Mouse (Mus musculus): Measurements from ENCODE around the gene Fsd2. TPM values are rescaled to one million over a fixed set of nuclear protein-coding genes. Genes with fewer than 3 reads are reported as not detected.

Gene Fsd2
- polyA plus RNA-seq, 1 experiment, result 0.43 TPM

DNA sequence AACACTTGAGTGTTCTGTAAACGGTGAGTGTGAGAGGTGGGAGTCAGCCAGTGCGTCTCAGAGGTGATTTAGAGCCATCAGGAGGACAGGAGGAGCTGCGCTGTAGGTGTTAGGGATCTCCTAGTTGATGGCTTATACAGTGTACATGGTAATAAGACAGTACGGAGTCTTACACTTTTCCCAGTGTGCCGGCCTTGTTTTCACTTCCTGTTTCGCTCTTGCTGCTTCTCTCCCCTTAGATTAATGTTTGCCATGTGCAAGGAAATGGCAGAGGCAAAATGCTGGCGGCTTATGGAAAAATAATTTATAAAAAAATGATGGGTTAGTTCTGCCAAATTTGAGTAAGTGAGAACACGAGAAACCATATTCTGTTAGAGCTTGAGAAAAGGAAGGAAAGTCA is 37.8 kb downstream of the Fsd2 start:
- Histone ChIP-seq H3K27me3 (ENCODE audit: control insufficient read depth, insufficient read depth, low read length) (no peaks in the 10 kb centered on the region), H3K36me3 (ENCODE audit: control insufficient read depth, insufficient read depth, low read length) (no peaks in the 10 kb centered on the region), H3K27ac (ENCODE audit: control insufficient read depth, insufficient read depth, low read depth, low read length) (no peak overlapping the region), H3K4me1 (ENCODE audit: control insufficient read depth, insufficient read depth, low read length) (no peaks in the 10 kb centered on the region; the same call in 1 of the 2 replicates), H3K4me3 (ENCODE audit: control insufficient read depth, low read depth, low read length) (no peak overlapping the region)
- TF ChIP-seq POLR2A (IDR thresholded peaks at IDR 0.05; ENCODE audit: control insufficient read depth, low read depth, low read length) (no peak), CTCF (IDR thresholded peaks at IDR 0.05; ENCODE audit: control insufficient read depth, insufficient read depth, insufficient replicate concordance, low read depth, low read length) (no peak)

DNA sequence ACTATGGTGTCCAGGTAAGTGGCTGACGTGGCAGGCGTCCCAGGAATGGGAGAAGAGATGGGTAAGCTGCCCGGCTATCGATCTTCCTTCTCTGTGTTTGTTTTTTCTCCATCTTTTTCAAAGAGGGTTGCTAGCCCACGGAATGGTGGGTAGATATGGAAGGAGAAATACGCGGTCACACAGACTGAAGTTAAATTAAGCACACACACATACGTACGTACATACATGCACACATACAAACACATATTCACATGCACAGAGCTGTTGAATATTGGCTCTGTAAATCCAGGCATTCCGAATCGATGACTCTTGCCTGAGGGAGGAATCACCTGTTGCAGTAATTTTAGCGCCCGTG is 43.1 kb downstream of the Fsd2 start:
- Histone ChIP-seq H3K27me3 (ENCODE audit: control insufficient read depth, insufficient read depth, low read length) (no peaks in the 10 kb centered on the region), H3K4me3 (ENCODE audit: control insufficient read depth, low read depth, low read length) (peak overlapping the region; percentile 95), H3K27ac (ENCODE audit: control insufficient read depth, insufficient read depth, low read depth, low read length) (peak overlapping the region; percentile 82), H3K36me3 (ENCODE audit: control insufficient read depth, insufficient read depth, low read length) (no peaks in the 10 kb centered on the region), H3K4me1 (ENCODE audit: control insufficient read depth, insufficient read depth, low read length) (no peaks in the 10 kb centered on the region; the same call in 1 of the 2 replicates)
- TF ChIP-seq CTCF (IDR thresholded peaks at IDR 0.05; ENCODE audit: control insufficient read depth, insufficient read depth, insufficient replicate concordance, low read depth, low read length) (no peak), POLR2A (IDR thresholded peaks at IDR 0.05; ENCODE audit: control insufficient read depth, low read depth, low read length) (no peak)

DNA sequence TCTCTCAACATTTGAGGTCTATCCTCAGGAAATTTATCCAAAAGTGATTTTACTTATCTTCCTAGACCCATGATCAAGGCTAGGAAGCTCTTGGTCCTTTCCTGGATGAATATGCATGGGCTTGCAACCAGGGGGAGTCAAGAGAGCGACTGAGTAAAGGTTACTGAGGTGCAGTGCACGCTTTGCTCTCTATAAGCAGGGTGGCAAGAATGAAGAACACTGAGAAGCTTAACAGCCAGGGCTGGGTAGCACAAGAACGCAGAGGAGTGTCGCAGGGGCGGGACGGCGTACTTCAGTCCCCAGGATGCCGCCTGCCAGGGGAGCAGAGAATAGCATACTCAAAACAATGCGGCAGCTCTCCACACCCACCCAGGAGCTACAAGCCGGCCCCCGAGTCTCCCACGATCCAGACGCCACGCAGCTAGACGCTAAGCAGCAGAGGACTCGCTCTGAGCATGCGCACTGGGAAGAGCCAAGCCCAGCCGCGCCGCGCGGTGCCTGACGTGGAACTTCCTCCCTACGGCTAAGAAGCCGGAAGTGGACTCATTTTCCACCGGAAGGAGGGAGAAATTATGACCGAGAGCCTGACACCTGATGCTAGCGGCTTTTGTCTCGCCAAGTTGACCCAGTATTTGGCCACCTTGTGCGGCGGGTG is 43.6 kb downstream of the Fsd2 start:
- H3K36me3 ChIP-seq (ENCODE audit: control insufficient read depth, insufficient read depth, low read length), result no peaks in the 10 kb centered on the region
- H3K27ac ChIP-seq (ENCODE audit: control insufficient read depth, insufficient read depth, low read depth, low read length), result peak overlapping the region; percentile 87
- no peaks in the 10 kb centered on the region for H3K27me3 ChIP-seq (ENCODE audit: control insufficient read depth, insufficient read depth, low read length)
- TF ChIP-seq POLR2A (IDR thresholded peaks at IDR 0.05; ENCODE audit: control insufficient read depth, low read depth, low read length) (peak; percentile 91), CTCF (IDR thresholded peaks at IDR 0.05; ENCODE audit: control insufficient read depth, insufficient read depth, insufficient replicate concordance, low read depth, low read length) (no peak)
- H3K4me1 ChIP-seq (ENCODE audit: control insufficient read depth, insufficient read depth, low read length), result no peaks in the 10 kb centered on the region; the same call in 1 of the 2 replicates
- H3K4me3 ChIP-seq (ENCODE audit: control insufficient read depth, low read depth, low read length), result peak overlapping the region; percentile 95

DNA sequence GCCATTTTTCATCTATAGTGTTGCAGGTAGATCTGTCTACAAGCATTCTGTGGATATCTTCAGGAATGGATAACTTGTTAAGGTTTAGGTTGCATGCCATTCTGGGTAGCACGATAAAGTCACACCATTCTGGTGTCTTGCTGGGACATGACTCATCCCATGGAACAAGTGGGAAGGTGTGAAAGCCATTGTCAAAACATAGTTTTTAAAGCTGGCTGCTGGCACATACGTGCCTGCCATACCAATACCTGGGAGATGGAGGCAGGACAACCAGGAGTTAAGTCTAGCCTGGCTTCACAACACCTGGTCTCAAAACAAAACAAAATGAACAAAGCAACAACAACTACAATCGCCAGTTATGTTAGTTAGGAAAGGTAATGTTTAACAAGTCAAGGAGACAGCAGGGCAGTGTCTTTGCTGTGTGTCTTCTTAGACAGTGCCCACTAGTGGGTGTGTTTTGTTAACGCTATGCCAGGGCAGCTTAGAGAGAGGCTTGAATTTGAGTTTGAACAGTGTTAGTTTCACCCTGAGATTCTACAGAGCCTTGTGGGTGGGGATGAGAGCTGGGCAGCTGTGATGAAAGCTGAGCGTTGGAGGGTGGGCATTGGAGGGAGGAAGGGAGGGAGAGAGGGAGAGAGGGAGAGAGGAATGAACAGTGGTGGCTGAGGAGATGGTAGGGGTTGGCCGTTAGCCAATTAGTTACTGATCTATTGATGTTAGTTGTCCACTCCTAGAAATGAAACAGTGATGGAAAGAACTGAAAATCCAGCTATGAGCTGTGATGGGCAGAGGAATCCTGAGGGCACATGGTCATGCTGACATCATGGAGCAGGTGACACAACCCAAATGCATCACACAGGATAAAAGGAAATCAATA is 50.4 kb downstream of the Fsd2 start:
- Histone ChIP-seq H3K27ac (ENCODE audit: control insufficient read depth, insufficient read depth, low read depth, low read length) (no peak overlapping the region), H3K27me3 (ENCODE audit: control insufficient read depth, insufficient read depth, low read length) (no peaks in the 10 kb centered on the region)
- TF ChIP-seq POLR2A (IDR thresholded peaks at IDR 0.05; ENCODE audit: control insufficient read depth, low read depth, low read length), result no peak
- TF ChIP-seq CTCF (IDR thresholded peaks at IDR 0.05; ENCODE audit: control insufficient read depth, insufficient read depth, insufficient replicate concordance, low read depth, low read length), result no peak

DNA sequence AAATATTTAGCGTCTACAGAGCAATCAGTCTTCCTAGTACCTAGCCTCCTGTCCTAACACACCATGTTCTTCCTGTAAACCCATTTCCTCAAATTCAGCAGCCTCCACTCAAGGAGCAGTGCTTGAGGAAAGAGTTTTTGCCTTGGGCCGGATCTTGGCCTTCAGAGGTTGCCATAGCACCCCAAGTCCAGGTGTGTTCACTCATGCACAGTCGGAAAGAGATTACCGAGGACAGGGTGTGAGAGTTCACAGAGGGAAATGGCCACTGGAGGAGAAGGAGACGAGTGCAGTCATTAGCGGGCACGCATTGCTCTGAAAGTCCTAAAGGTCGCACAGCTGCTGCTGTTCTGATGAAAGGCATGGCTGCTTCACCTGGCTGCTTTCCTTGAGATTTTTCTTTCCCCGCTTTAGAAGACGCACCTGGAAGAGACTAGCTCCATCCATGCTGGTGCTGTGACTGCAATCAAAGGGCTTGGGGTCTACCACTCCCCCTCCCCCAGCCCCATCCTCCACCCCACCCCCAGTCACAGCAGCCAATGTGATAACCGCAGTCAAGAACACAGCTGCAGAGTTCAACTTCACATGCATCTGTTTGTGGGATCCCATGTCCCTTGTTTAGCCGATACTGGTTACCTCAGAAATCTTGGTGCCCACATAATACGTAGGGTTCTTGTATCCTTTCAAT is 51.7 kb downstream of the Fsd2 start:
- Histone ChIP-seq H3K27ac (ENCODE audit: control insufficient read depth, insufficient read depth, low read depth, low read length) (no peak overlapping the region), H3K27me3 (ENCODE audit: control insufficient read depth, insufficient read depth, low read length) (no peaks in the 10 kb centered on the region), H3K36me3 (ENCODE audit: control insufficient read depth, insufficient read depth, low read length) (no peaks in the 10 kb centered on the region), H3K4me3 (ENCODE audit: control insufficient read depth, low read depth, low read length) (no peak overlapping the region), H3K4me1 (ENCODE audit: control insufficient read depth, insufficient read depth, low read length) (no peaks in the 10 kb centered on the region)
- TF ChIP-seq POLR2A (IDR thresholded peaks at IDR 0.05; ENCODE audit: control insufficient read depth, low read depth, low read length) (no peak), CTCF (IDR thresholded peaks at IDR 0.05; ENCODE audit: control insufficient read depth, insufficient read depth, insufficient replicate concordance, low read depth, low read length) (no peak)

More for the DNA sequence above, 50.4 kb downstream of the Fsd2 start:
- no peak overlapping the region for H3K4me3 ChIP-seq (ENCODE audit: control insufficient read depth, low read depth, low read length)
- no peaks in the 10 kb centered on the region for H3K36me3 ChIP-seq (ENCODE audit: control insufficient read depth, insufficient read depth, low read length)
- H3K4me1 ChIP-seq (ENCODE audit: control insufficient read depth, insufficient read depth, low read length), result no peaks in the 10 kb centered on the region

DNA sequence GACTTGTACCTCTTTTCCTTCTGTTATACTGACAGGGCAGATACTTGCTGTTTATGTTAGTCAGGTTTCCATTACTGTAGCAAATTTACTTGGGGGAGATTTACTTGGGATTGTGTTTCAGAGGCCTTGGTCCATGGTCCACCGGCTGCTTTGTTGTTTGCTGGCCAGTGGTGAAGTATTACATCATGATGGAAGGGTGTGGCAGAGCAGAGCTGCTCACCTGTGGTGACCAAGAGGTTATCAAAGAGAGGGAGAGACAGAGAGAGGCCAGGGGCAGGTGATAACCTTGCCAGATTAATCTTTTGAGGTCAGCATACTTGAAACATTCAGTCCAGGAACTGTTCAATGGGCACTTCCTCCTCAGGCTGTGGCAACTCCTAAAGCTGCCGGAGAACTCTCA is 65.7 kb downstream of the Fsd2 start:
- no peak overlapping the region for H3K27ac ChIP-seq (ENCODE audit: control insufficient read depth, insufficient read depth, low read depth, low read length)
- no peaks in the 10 kb centered on the region for H3K4me1 ChIP-seq (ENCODE audit: control insufficient read depth, insufficient read depth, low read length)
- TF ChIP-seq POLR2A (IDR thresholded peaks at IDR 0.05; ENCODE audit: control insufficient read depth, low read depth, low read length), result no peak
- no peak for TF ChIP-seq CTCF (IDR thresholded peaks at IDR 0.05; ENCODE audit: control insufficient read depth, insufficient read depth, insufficient replicate concordance, low read depth, low read length)
- no peaks in the 10 kb centered on the region for H3K36me3 ChIP-seq (ENCODE audit: control insufficient read depth, insufficient read depth, low read length)
- H3K27me3 ChIP-seq (ENCODE audit: control insufficient read depth, insufficient read depth, low read length), result no peaks in the 10 kb centered on the region
- peak overlapping the region; percentile 27; the same call in 1 of the 2 replicates for H3K4me3 ChIP-seq (ENCODE audit: control insufficient read depth, low read depth, low read length)

DNA sequence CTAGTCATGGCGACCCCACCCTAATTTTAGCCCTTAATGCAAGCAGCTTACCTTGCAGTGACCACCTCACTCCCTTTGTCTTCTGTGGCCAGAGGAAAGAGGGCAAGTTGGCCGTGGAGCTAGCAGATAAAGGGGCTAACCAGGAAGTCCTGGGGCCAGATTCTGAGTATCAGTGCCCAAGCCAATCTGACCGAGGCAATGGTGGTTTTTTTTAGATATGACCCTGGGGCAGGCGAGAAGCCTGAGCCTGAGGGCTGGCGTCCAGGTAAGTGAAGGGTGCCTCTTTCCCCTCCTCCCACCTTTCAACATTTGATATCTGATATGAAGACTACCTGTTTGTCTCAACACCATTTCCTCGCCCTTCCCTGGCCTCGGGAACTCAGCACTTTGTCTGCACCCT is 68.6 kb downstream of the Fsd2 start, which contains the start of gene BC048679:
Gene BC048679, minus strand, starts transcription at position 101 of the 400 bp plus-strand sequence.
- Histone ChIP-seq H3K27me3 (ENCODE audit: control insufficient read depth, insufficient read depth, low read length) (no peaks in the 10 kb centered on the region), H3K36me3 (ENCODE audit: control insufficient read depth, insufficient read depth, low read length) (no peaks in the 10 kb centered on the region), H3K27ac (ENCODE audit: control insufficient read depth, insufficient read depth, low read depth, low read length) (no peak within 1 kb of the TSS), H3K4me1 (ENCODE audit: control insufficient read depth, insufficient read depth, low read length) (peaks cover 9% of the 10 kb centered on the region), H3K4me3 (ENCODE audit: control insufficient read depth, low read depth, low read length) (no peak within 1 kb of the TSS)
- no peak for TF ChIP-seq POLR2A (IDR thresholded peaks at IDR 0.05; ENCODE audit: control insufficient read depth, low read depth, low read length)
- no peak for TF ChIP-seq CTCF (IDR thresholded peaks at IDR 0.05; ENCODE audit: control insufficient read depth, insufficient read depth, insufficient replicate concordance, low read depth, low read length)
